Mouse (Mus musculus) limb, embryonic 13.5 days (tissue): ENCODE results near the gene Gm853. TPM values are rescaled to one million over a fixed set of nuclear protein-coding genes. Genes with fewer than 3 reads are reported as not detected.

ENCODE experiments used
- ATAC-seq: fragments of 200-750 bp; cut with Nextera tagmentation; 2 replicates; pipeline ENCODE4 v1.8.0; 2017; ENCODE audit warnings: low read depth, moderate number of reproducible peaks, moderate TSS enrichment; ENCODE audit not compliant: low FRiP score
- H3K27ac ChIP-seq: fragments of 300-500 bp; sonication (generic); 2 replicates; pipeline ENCODE4 v1.5.1; 2015; ENCODE audit warnings: inconsistent platforms, mild to moderate bottlenecking, moderate library complexity
- H3K27me3 ChIP-seq: fragments of 300-500 bp; sonication (generic); 2 replicates; pipeline ENCODE4 v1.6.1; 2015; ENCODE audit warnings: mild to moderate bottlenecking, inconsistent platforms
- H3K36me3 ChIP-seq: fragments of 300-500 bp; sonication (generic); 2 replicates; pipeline ENCODE4 v1.6.1; 2015; ENCODE audit warnings: inconsistent platforms, mild to moderate bottlenecking, moderate library complexity
- H3K4me1 ChIP-seq: fragments of 300-500 bp; sonication (generic); 2 replicates; pipeline ENCODE4 v1.6.1; 2015; ENCODE audit warnings: inconsistent platforms
- H3K4me2 ChIP-seq: fragments of 300-500 bp; sonication (generic); replicated peaks from 2 replicates; pipeline ENCODE4 v1.6.1; 2015; ENCODE audit warnings: inconsistent platforms, mild to moderate bottlenecking, moderate library complexity
- H3K4me3 ChIP-seq: fragments of 300-500 bp; sonication (generic); 2 replicates; pipeline ENCODE4 v1.5.1; 2015; ENCODE audit warnings: moderate library complexity, mild to moderate bottlenecking, inconsistent platforms
- H3K9ac ChIP-seq: fragments of 300-500 bp; sonication (generic); 2 replicates; pipeline ENCODE4 v1.6.1; 2015; ENCODE audit warnings: mild to moderate bottlenecking, inconsistent platforms
- H3K9me3 ChIP-seq: fragments of 300-500 bp; sonication (generic); 2 replicates; pipeline ENCODE4 v1.6.1; 2016; ENCODE audit warnings: inconsistent platforms
- WGBS: fragments of 180-500 bp; shearing (Covaris S2); methylation state at CpG from one replicate; pipeline ENCODE4 v1.1.7; 2015; 5-methylcytosine and 5-hydroxymethylcytosine counted together
- polyA plus RNA-seq: library from polyadenylated mRNA; unstranded; fragments of >200 nt; fragmentation: Nextera tagmentation; extraction: Ambion mirVana; gene quantifications from 2 replicates; pipeline ENCODE4 v1.2.1, GENCODE M21; 2015

Gene Gm853
- polyA plus RNA-seq, 1 experiment from 2014 or later = not detected

DNA sequence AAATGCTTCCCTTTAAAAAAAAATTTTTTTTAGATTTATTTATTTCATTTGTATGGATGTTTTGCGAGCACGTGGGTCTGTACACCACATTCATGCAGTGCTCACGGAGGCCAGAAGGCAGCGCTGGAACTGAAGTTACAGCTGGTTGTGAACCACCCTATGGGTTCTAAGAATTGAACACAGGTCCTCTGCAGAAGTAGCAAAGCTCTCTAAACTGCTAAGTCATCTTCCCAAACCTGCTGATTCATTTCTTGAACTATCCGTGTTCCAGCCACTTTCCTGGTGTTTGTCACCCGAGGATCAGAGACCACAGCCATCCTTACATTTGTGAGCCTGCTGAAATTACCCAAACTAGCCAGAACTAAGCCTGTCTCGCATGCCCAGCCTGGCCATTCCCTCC lies 9.8 kb downstream of the Gm853 start:
- H3K9me3 ChIP-seq = no peaks in the 10 kb centered on the region
- no peak overlapping the region for H3K4me2 ChIP-seq
- H3K4me1 ChIP-seq = no peaks in the 10 kb centered on the region
- no peak overlapping the region for H3K9ac ChIP-seq
- no peak overlapping the region for H3K27ac ChIP-seq
- no peak overlapping the region for H3K4me3 ChIP-seq
- no peaks in the 10 kb centered on the region for H3K36me3 ChIP-seq
- no peak for ATAC-seq
- WGBS = 68% methylated on average over 7 of the region's 7 CpGs
- H3K27me3 ChIP-seq = no peaks in the 10 kb centered on the region

GRCm38 (mm10) chr4:130211870-130212269 lies 10.3 kb downstream of the Gm853 start:
- Histone ChIP-seq H3K9me3 (no peaks in the 10 kb centered on the region), H3K4me1 (no peaks in the 10 kb centered on the region), H3K36me3 (no peaks in the 10 kb centered on the region), H3K27me3 (no peaks in the 10 kb centered on the region), H3K9ac (no peak overlapping the region), H3K27ac (no peak overlapping the region), H3K4me3 (no peak overlapping the region), H3K4me2 (no peak overlapping the region)
- no peak for ATAC-seq
- 92% methylated on average over 2 of the region's 2 CpGs for WGBS

DNA sequence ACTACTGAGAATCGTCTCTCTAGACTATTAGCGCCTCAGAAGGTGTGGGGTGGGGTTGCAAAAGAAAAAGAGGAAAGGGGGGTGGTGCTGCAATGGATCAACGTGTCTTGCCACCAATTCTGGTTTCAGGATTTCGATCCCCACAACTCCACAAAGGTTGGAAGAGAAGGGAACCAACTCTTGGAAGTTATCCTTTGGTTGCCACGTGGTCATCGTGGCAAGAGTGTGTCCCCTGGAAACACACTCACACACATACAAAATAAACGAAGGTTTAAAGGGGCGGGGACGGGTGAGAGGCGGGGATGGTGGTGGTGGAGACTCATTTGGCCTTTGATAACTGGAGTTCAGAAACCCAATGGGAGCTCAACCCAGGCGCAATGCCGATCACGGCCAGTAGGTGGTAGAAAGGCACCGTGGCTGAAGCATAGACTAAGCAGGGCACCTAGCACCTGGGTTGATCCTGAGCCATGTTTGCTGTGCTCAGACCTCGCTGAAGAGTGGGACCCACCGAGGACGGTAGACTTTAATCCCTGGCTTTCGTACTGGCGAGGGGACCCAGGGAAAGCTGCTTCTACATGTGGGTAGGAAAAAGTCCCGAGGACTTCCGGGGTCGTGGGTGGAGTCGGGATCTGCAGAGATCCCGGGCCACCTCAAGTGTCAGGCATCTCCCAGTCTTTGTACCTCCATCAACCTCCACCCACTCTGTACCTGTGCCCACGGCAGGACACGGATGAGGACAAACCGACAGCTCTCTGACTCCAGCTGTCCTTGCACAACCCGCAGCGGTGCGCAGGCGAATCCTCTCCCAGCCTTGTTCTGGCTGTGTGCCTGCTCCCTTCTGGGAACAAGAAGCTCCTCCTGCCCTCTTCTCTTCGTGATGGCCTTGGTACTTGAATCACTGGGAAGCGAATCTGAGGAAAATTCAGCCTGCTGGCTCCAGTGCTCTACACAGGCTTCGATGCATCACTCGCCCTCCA lies 23.2 kb downstream of the Gm853 start:
- Histone ChIP-seq H3K27ac (no peak overlapping the region), H3K4me1 (no peaks in the 10 kb centered on the region; the same call in 1 of the 2 replicates)
- WGBS = 18% methylated on average over 35 of the region's 35 CpGs

DNA sequence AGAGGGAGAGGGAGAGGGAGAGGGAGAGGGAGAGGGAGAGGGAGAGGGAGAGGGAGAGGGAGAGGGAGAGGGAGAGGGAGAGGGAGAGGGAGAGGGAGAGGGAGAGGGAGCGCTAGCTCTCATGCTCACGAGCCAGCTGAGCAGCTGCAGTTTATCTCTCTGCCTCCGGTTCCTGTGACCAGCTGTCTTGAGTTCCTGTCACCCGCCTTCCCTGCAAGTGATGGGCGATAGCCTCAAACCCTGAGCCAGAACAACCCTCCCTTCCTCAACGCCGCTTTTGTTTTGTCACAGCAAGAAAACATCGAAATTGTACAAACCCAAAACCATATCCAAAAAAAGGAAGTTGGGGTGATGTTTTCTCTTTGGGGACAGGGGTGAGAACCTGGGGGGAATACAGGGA lies 25.7 kb downstream of the Gm853 start:
- Histone ChIP-seq H3K27me3 (peaks cover 19% of the 10 kb centered on the region), H3K27ac (no peak overlapping the region), H3K4me2 (no peak overlapping the region), H3K4me3 (no peak overlapping the region), H3K4me1 (no peaks in the 10 kb centered on the region; the same call in 1 of the 2 replicates), H3K9ac (no peak overlapping the region), H3K36me3 (no peaks in the 10 kb centered on the region), H3K9me3 (no peaks in the 10 kb centered on the region)
- no peak for ATAC-seq
- 72% methylated on average over 8 of the region's 8 CpGs for WGBS

More for the DNA sequence above, 23.2 kb downstream of the Gm853 start:
- no peaks in the 10 kb centered on the region for H3K36me3 ChIP-seq
- peak overlapping the region; percentile 64 for H3K4me2 ChIP-seq
- H3K9me3 ChIP-seq = no peaks in the 10 kb centered on the region
- peaks cover 19% of the 10 kb centered on the region for H3K27me3 ChIP-seq
- peak; percentile 82 for ATAC-seq
- H3K9ac ChIP-seq = peak overlapping the region; percentile 52; the same call in 1 of the 2 replicates
- peak overlapping the region; percentile 32 for H3K4me3 ChIP-seq

GRCm38 (mm10) chr4:130195924-130196323 lies 26.3 kb downstream of the Gm853 start:
- no peak overlapping the region for H3K4me3 ChIP-seq
- no peaks in the 10 kb centered on the region for H3K9me3 ChIP-seq
- no peaks in the 10 kb centered on the region; the same call in 1 of the 2 replicates for H3K4me1 ChIP-seq
- H3K4me2 ChIP-seq = no peak overlapping the region
- no peak overlapping the region for H3K27ac ChIP-seq
- 68% methylated on average over 13 of the region's 13 CpGs for WGBS
- peaks cover 19% of the 10 kb centered on the region for H3K27me3 ChIP-seq
- ATAC-seq = no peak
- no peaks in the 10 kb centered on the region for H3K36me3 ChIP-seq
- H3K9ac ChIP-seq = no peak overlapping the region

- Histone ChIP-seq H3K9ac (0 out of 2 replicates have a peak overlapping the region, but pooled peaks have one; percentile 19), H3K4me3 (no peak overlapping the region), H3K4me1 (peaks cover 3% of the 10 kb centered on the region; the same call in 1 of the 2 replicates), H3K9me3 (no peaks in the 10 kb centered on the region), H3K36me3 (no peaks in the 10 kb centered on the region), H3K27ac (no peak overlapping the region), H3K4me2 (no peak overlapping the region), H3K27me3 (0 out of 2 replicates have a peak, but pooled peaks cover 3% of the 10 kb centered on the region)
- ATAC-seq = no peak
- 31% methylated on average over 9 of the region's 9 CpGs for WGBS
Measured at GRCm38 (mm10) chr4:130192266-130192665, 29.9 kb downstream of the Gm853 start.

GRCm38 (mm10) chr4:130189606-130190005 lies 32.6 kb downstream of the Gm853 start:
- H3K9ac ChIP-seq = no peak overlapping the region
- WGBS = 40% methylated on average over 7 of the region's 7 CpGs
- ATAC-seq = no peak

DNA sequence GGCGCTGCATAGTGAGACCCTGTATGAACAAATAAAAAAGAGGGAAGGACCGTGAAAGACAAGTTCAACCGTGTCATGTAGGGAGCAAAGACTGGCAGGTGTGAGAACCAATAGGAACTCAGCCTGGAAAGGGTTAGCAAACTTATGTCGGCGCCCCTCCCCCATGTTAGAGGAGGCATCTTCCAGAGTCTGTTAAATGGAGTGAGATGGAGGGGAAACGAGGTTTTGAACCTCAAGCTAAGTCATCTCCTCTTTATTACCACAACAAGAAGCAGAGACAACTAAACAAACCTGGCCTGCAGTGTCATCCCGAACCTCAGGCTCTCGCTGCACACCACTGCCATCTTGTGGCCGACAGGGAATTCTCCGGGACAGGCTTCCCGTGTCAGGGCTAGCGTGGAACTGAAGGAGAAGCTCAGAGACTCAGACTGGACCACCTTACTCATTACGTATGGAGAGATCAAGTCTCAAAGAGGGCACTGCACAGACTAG lies 33.3 kb downstream of the Gm853 start:
- H3K9ac ChIP-seq = no peak overlapping the region
- peak; percentile 40 for ATAC-seq
- peak overlapping the region; percentile 27 for H3K4me3 ChIP-seq
- 2% methylated on average over 13 of the region's 13 CpGs for WGBS
- H3K36me3 ChIP-seq = no peaks in the 10 kb centered on the region
- 0 out of 2 replicates have a peak, but pooled peaks cover 3% of the 10 kb centered on the region for H3K27me3 ChIP-seq
- no peak overlapping the region for H3K27ac ChIP-seq
- H3K9me3 ChIP-seq = no peaks in the 10 kb centered on the region
- H3K4me2 ChIP-seq = peak overlapping the region; percentile 56
- H3K4me1 ChIP-seq = peaks cover 3% of the 10 kb centered on the region; the same call in 1 of the 2 replicates

More at GRCm38 (mm10) chr4:130189606-130190005, 32.6 kb downstream of the Gm853 start:
- H3K9me3 ChIP-seq = no peaks in the 10 kb centered on the region
- 0 out of 2 replicates have a peak, but pooled peaks cover 3% of the 10 kb centered on the region for H3K27me3 ChIP-seq
- H3K4me3 ChIP-seq = no peak overlapping the region
- H3K27ac ChIP-seq = no peak overlapping the region
- no peaks in the 10 kb centered on the region for H3K36me3 ChIP-seq
- no peak overlapping the region for H3K4me2 ChIP-seq
- H3K4me1 ChIP-seq = peaks cover 3% of the 10 kb centered on the region; the same call in 1 of the 2 replicates

DNA sequence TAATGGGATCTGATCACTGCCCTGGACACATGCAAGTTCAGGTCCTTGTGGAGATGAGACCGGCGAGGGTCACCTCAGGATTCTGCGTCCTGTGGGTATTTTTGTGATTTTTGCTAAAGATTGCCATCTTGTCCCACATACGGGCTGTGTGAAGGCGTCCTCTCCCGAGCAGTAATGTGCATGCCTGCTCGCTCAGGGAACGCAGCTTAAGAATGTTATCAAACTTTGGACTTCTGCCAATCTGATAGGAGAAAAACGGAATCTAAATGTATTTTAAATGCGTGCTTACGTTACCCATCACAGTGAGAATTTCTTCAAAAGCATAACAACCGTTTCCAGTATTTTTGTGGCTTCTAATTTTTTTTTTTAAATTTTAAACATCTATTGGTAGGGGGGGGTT lies 35.3 kb downstream of the Gm853 start:
- no peaks in the 10 kb centered on the region for H3K36me3 ChIP-seq
- ATAC-seq = no peak
- 83% methylated on average over 12 of the region's 12 CpGs for WGBS
- H3K27ac ChIP-seq = no peak overlapping the region
- H3K9ac ChIP-seq = no peak overlapping the region
- H3K4me2 ChIP-seq = no peak overlapping the region
- H3K4me1 ChIP-seq = peaks cover 3% of the 10 kb centered on the region; the same call in 1 of the 2 replicates
- H3K27me3 ChIP-seq = 0 out of 2 replicates have a peak, but pooled peaks cover 3% of the 10 kb centered on the region
- no peak overlapping the region for H3K4me3 ChIP-seq
- H3K9me3 ChIP-seq = no peaks in the 10 kb centered on the region

- H3K4me3 ChIP-seq = no peak overlapping the region
- H3K4me2 ChIP-seq = no peak overlapping the region
- 77% methylated on average over 9 of the region's 9 CpGs for WGBS
- ATAC-seq = no peak
- no peak overlapping the region for H3K27ac ChIP-seq
- 0 out of 2 replicates have a peak, but pooled peaks cover 3% of the 10 kb centered on the region for H3K27me3 ChIP-seq
- no peak overlapping the region for H3K9ac ChIP-seq
- no peaks in the 10 kb centered on the region for H3K9me3 ChIP-seq
- peaks cover 3% of the 10 kb centered on the region; the same call in 1 of the 2 replicates for H3K4me1 ChIP-seq
- H3K36me3 ChIP-seq = no peaks in the 10 kb centered on the region
Measured at GRCm38 (mm10) chr4:130186450-130186849, 35.8 kb downstream of the Gm853 start.

GRCm38 (mm10) chr4:130183879-130184278 lies 38.3 kb downstream of the Gm853 start:
- no peak for ATAC-seq
- Histone ChIP-seq H3K27ac (no peak overlapping the region), H3K4me2 (no peak overlapping the region), H3K9ac (no peak overlapping the region), H3K4me3 (no peak overlapping the region), H3K27me3 (no peaks in the 10 kb centered on the region), H3K9me3 (no peaks in the 10 kb centered on the region), H3K36me3 (no peaks in the 10 kb centered on the region), H3K4me1 (peaks cover 3% of the 10 kb centered on the region; the same call in 1 of the 2 replicates)
- WGBS = 89% methylated on average over 5 of the region's 5 CpGs

DNA sequence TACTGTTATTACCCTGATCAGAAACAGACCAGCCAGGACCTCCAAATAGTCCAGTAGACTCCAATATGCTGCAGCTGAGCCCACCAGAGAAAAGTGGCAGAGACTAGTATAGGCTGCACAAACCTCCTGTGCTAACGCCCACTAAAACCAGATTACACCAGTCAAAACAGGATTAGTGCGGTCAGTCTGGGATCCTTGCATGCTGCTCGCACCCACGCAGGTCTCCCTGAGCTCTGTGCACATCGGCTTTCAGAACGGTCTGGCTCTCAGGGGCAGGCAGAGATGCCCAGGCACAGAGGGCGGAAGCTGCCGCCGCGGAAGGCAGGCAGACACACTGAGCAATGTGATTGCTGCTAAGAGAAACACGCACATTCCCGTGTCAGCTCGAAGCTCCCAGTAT lies 39.2 kb downstream of the Gm853 start:
- no peaks in the 10 kb centered on the region for H3K4me1 ChIP-seq
- no peaks in the 10 kb centered on the region for H3K9me3 ChIP-seq
- no peaks in the 10 kb centered on the region for H3K36me3 ChIP-seq
- 76% methylated on average over 13 of the region's 13 CpGs for WGBS
- no peak overlapping the region for H3K4me2 ChIP-seq
- no peak for ATAC-seq
- no peaks in the 10 kb centered on the region for H3K27me3 ChIP-seq
- H3K9ac ChIP-seq = no peak overlapping the region
- no peak overlapping the region for H3K4me3 ChIP-seq
- H3K27ac ChIP-seq = no peak overlapping the region
